Mouse (Mus musculus): ENCODE results near the gene Vmn1r55.
"Not testable (repeated sequence)": the region's sequence is repeated elsewhere in the genome, so short reads cannot be mapped to it uniquely, and the experiment has no call there.

The Vmn1r55 gene

DNA sequence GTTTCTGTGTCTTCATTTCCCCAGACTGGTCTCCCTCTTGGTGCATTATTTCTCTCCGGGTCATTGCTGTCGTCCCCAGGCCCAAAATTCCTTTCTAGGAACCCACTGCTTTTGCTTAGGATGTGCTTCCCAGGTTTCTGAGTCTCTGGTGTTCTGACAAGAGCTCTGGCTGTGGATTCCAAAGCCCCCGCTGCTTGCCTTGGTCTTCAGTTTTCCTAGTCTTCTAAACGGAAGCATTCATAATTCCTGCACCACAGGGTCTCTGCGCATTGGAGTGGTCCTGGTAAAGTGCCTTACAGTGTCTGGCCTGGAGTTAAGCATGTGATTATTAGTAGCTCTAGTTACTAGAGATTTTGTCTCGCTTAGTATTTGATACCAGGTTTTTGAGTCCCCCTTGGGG, 68.7 kb downstream of the Vmn1r55 start:
- DNase-seq: no peak

DNA sequence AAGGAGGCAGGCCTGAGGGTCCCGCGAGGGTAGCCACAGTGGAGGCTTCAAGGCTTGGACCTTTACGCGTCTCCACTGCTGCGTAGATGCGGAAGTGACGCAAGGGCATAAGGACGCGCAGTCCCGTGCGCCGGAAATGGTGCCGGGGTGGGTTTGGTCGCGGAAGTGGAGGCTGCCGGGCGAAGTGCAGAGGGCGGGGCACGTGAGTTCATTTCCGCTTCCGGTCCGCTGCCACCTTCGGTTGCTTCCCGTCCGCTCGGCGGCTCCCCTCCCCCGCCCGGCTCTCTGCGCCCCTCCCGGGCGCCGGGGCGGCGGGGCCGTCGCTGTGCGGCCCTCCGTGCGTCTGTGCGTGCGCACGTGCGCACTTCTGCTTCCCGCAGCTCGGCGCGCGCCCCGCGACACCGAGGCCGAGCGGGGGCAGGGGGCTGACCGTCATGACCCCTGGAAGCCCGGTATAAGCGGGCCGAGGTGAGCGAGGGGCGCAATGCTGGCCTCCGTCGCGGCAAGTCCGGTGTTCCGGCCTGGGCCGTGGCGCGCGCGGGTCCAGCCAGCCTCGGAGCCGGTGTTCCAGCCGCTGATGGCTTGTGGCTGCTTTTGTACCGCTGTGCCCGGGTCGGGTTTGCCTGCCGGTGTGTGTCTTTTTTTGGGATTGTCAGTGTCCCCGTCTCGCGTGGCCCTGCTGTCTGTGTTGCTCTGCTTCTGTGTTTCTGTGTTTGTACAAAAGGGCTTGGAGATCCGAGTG, 69.3 kb downstream of the Vmn1r55 start, which contains the start of gene Epn1:
Epn1 (plus strand) TSS at position 226 of the 742 bp plus-strand sequence.
- DNase-seq: peak; percentile 97 to 98

DNA sequence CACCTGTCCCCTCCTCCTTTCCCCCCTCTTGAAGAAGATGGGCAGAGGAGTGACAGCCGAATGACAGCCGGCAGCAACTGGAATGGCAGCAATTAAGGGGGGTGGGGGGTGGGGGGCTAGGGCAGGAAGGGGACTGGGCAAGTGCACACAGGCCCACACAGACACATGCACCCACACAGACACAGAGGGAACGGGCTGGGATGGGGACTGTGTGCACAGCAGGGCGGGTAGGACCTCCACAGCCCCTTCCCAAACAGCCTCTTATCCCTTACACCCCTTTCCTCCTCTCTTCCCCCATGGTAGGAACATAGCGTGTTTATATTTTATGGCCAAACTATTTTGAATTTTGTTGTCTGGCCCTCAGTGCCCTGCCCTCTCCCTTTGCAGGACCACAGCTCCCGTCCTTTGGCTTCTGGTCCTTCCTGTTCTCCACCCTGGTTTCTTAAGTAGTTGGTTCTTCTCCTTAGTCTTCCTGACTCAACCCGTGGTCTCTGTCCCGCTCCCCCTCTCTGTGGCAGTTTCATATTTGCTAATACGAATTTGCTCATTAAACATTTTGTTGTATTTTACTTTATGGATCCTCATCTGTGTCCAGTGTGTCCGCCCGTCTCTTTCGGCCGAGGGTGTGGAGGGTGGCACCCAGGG, 70.0 kb downstream of the Vmn1r55 start:
- not testable (repeated sequence) for DNase-seq

All from cerebellum, postnatal 36 days (tissue).